Mouse (Mus musculus) forebrain, embryonic 16.5 days (tissue): ENCODE data around the gene Rai1. TPM values are rescaled to one million over a fixed set of nuclear protein-coding genes. Genes with fewer than 3 reads are reported as not detected.

ENCODE experiments used
- ATAC-seq: fragments of 200-750 bp; cut with Nextera tagmentation; 2 replicates; pipeline ENCODE4 v1.8.0; 2017; ENCODE audit warnings: mild to moderate bottlenecking, moderate library complexity
- H3K27ac ChIP-seq: fragments of 300-500 bp; sonication (generic); 2 replicates; pipeline ENCODE4 v1.5.1; 2014; ENCODE audit warnings: low read length, control low read depth
- H3K27me3 ChIP-seq: fragments of 300-500 bp; sonication (generic); replicated peaks from 2 replicates; pipeline ENCODE4 v1.6.1; 2014; ENCODE audit warnings: low read length; ENCODE audit not compliant: control insufficient read depth, insufficient read depth
- H3K36me3 ChIP-seq: fragments of 300-500 bp; sonication (generic); 2 replicates; pipeline ENCODE4 v1.6.1; 2014; ENCODE audit not compliant: control insufficient read depth, insufficient read depth
- H3K4me1 ChIP-seq: fragments of 300-500 bp; sonication (generic); replicated peaks from 2 replicates; pipeline ENCODE4 v1.6.1; 2014; ENCODE audit warnings: low read length; ENCODE audit not compliant: control insufficient read depth, insufficient read depth
- H3K4me2 ChIP-seq: fragments of 300-500 bp; sonication (generic); 2 replicates; pipeline ENCODE4 v1.6.1; 2014; ENCODE audit warnings: mild to moderate bottlenecking, low read length, control low read depth
- H3K4me3 ChIP-seq: fragments of 300-500 bp; sonication (generic); replicated peaks from 2 replicates; pipeline ENCODE4 v1.5.1; 2014; ENCODE audit warnings: mild to moderate bottlenecking, low read length, control low read depth
- H3K9ac ChIP-seq: fragments of 300-500 bp; sonication (generic); replicated peaks from 2 replicates; pipeline ENCODE4 v1.6.1; 2014; ENCODE audit warnings: low read depth, low read length, control low read depth
- H3K9me3 ChIP-seq: fragments of 300-500 bp; sonication (generic); 2 replicates; pipeline ENCODE4 v1.6.1; 2016; ENCODE audit warnings: low read length; ENCODE audit not compliant: control insufficient read depth
- WGBS: fragments of 180-500 bp; shearing (Covaris S2); extraction: QIAGEN DNeasy Blood & Tissue Kit; methylation state at CpG from one replicate; pipeline ENCODE4 v1.1.7; 2014; 5-methylcytosine and 5-hydroxymethylcytosine counted together
- polyA plus RNA-seq: library from polyadenylated mRNA; unstranded; fragments of >200 nt; fragmentation: Nextera tagmentation; extraction: Ambion mirVana; gene quantifications from 2 replicates; pipeline ENCODE4 v1.2.1, GENCODE M21; 2015

Gene Rai1
- polyA plus RNA-seq, 1 experiment from 2014 or later, result 30.3 TPM

DNA sequence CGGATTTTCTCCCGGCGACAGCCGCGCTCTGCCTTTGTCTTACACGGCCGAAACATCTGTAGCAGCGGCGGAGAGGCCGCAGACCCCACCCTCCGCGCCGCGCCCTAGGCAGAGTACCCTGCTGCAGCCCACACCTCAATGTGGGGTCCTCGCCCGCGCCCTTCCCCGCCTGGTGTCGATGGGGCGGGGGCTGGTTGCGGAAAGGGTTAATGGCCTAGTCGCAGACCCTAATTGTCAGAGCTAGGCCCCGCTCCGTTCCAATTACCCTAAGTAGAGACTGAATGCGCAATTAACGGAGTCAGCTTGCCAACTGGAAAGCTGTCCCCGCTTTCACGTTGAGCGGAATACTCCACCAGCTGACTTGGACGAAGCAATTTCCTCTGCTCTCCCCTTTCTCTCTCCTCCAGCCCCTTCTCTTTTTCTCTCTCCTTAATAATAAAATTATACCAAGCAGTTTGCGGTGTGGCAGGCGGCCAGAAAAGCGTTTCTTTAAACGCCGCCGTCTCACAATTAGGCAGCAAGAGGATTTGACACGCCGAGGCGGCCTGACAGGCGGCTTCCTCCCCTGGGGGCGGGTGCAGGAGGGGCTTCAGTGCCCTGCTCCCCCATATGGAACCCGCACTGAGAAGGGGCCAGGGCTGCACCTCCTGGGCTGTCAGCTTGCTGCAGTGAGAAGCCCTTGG lies 72.3 kb downstream of the Rai1 start:
- Histone ChIP-seq H3K9me3 (no peaks in the 10 kb centered on the region), H3K4me2 (peak overlapping the region; percentile 87), H3K9ac (peak overlapping the region; percentile 87), H3K4me3 (peak overlapping the region; percentile 73), H3K4me1 (peaks cover 62% of the 10 kb centered on the region), H3K36me3 (no peaks in the 10 kb centered on the region), H3K27me3 (no peaks in the 10 kb centered on the region), H3K27ac (peak overlapping the region; percentile 100)
- under 1% methylated on average over 42 of the region's 42 CpGs for WGBS
- peak; percentile 77 for ATAC-seq

DNA sequence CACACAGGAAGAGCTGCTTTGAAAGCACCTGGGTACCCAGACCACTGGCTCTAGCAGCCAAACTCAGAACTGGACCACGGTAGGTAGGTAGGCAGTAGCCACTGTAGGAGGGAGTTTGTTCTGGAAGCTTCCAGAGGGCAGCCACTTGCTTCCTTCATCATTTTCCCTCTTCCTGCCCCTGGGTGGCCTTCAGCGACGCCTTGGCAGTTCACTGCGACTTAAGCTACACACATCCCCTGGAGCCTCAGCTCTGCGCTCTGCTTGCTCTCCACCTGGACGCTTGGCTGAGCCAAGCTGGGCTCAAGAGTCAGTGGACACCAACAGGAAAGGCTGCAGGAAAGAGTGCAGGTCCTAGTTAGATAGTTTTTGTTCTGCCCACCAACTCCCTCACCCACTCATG lies 73.2 kb downstream of the Rai1 start:
- Histone ChIP-seq H3K4me1 (peaks cover 70% of the 10 kb centered on the region), H3K27me3 (no peaks in the 10 kb centered on the region), H3K4me3 (peak overlapping the region; percentile 73), H3K27ac (peak overlapping the region; percentile 100), H3K36me3 (no peaks in the 10 kb centered on the region), H3K9me3 (no peaks in the 10 kb centered on the region), H3K9ac (peak overlapping the region; percentile 87), H3K4me2 (peak overlapping the region; percentile 87)
- 43% methylated on average over 6 of the region's 6 CpGs for WGBS
- no peak for ATAC-seq

DNA sequence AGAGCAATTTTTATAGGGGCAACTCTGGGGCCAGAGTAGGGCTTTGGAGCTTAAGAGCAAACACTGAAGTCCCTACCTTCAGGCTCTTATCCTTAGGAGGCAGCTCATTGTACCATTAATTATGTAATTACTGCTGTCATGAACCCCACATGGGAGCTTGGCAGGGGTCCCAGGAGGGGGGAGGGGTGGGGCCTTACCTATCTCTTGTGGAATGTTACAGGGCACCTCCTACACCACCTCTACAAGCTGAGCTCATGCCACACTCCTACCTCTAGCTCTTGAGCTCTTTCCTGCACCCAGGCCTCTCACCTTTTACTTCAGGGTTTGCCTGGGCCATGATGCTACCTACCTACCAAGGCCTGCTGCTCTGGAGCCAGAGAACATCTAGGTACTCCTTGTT lies 73.7 kb downstream of the Rai1 start:
- no peaks in the 10 kb centered on the region for H3K27me3 ChIP-seq
- H3K4me1 ChIP-seq, result peaks cover 74% of the 10 kb centered on the region
- peak overlapping the region; percentile 100 for H3K27ac ChIP-seq
- ATAC-seq, result no peak
- H3K9ac ChIP-seq, result no peak overlapping the region
- H3K4me3 ChIP-seq, result no peak overlapping the region
- no peak overlapping the region; the same call in 1 of the 2 replicates for H3K4me2 ChIP-seq
- H3K36me3 ChIP-seq, result no peaks in the 10 kb centered on the region
- no peaks in the 10 kb centered on the region for H3K9me3 ChIP-seq

DNA sequence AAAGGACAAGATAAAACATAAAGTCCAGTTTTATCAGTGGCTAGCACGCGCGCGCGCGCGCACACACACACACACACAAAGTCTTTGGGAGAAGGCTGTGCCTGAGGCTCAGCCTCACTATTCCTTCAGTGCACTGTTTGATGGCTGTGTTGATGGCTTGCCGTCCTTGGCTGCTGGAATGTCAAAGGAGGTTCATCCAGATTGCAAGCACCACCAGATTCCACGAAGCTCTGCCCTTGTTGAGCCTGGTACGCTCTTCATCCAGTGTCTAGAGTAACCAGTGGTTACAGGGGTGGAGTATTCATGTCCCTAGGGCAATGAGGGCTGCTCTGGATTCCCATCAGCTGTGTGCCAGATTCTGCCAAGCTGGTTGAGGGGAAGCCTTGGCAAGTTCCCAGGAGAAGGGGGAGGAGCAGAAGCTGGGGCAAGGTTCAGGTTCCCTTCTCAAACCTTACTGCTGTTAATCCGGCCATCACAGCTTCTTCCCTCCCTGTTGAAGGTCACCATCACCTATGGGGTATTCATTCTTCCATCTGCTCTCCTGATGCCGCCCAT lies 77.4 kb downstream of the Rai1 start:
- no peaks in the 10 kb centered on the region for H3K9me3 ChIP-seq
- no peak for ATAC-seq
- peak overlapping the region; percentile 9; the same call in 1 of the 2 replicates for H3K4me2 ChIP-seq
- no peak overlapping the region for H3K9ac ChIP-seq
- H3K4me3 ChIP-seq, result no peak overlapping the region
- no peaks in the 10 kb centered on the region for H3K27me3 ChIP-seq
- H3K27ac ChIP-seq, result peak overlapping the region; percentile 64
- H3K36me3 ChIP-seq, result peaks cover 3% of the 10 kb centered on the region; the same call in 1 of the 2 replicates
- peaks cover 83% of the 10 kb centered on the region for H3K4me1 ChIP-seq
- 67% methylated on average over 12 of the region's 12 CpGs for WGBS

DNA sequence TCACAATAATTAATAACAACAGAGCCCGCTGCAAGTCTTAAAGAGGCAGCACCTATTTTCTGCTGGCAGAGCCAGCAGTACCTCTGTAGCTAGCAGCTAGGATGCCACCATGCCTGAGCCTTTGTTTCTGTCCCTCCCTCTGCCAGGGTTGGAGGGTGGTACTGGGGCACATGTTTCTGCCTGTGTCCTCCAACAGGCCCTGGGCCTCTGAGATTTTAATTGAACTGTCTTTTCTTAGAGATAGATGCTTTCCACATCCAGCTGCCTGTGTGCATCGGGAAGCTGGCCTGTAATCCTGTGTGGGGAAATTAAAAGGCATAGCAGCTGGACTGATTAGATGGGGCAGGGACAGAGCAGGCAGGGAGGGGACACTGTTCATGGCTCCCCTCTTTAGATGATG lies 77.9 kb downstream of the Rai1 start:
- Histone ChIP-seq H3K9ac (peak overlapping the region; percentile 39), H3K4me2 (peak overlapping the region; percentile 9; the same call in 1 of the 2 replicates), H3K4me1 (peaks cover 77% of the 10 kb centered on the region), H3K9me3 (no peaks in the 10 kb centered on the region), H3K27ac (peak overlapping the region; percentile 64), H3K4me3 (no peak overlapping the region), H3K27me3 (no peaks in the 10 kb centered on the region), H3K36me3 (peaks cover 3% of the 10 kb centered on the region; the same call in 1 of the 2 replicates)
- ATAC-seq, result no peak
- 16% methylated on average over 2 of the region's 2 CpGs for WGBS

DNA sequence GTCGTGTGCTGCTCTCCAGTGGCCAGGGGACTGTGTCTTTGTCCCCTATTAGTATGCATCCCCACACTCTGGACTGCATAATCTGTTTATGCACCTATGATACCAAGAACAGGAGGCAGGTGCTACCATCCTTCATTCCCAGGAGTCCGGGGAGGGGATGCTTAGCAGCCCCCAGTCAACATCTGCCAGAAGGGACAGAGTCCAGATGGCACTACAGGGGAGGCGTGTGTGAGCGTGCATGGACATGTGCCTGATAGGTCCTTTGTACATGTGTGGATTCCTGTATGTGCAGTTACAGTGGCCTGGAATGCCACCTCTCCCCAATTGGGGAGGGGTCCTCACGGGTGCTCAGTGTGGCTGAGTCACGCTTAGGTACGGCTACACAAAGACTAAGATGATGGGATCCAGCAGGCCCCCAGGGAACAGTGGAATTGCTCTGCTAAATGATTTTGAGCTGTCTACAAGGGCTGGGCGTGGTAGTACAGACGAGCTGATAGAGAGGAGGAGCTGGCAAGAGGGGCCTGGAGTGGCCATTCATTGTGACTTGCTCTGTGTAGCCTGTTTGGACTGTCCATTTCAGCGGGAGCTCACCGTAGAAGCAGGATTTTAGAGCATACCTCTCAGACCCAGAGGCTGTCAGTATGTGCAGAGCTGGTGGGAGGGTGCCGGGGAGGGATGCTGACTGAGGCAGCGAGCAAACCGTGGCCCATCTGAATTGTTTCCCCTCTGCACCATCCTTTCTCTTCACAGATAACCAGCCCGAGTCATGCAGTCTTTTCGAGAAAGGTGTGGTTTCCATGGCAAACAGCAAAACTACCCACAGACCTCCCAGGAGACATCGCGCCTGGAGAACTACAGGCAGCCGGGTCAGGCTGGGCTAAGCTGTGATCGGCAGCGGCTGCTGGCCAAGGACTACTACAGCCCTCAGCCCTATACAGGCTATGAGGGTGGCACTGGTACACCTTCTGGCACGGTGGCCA lies 79.8 kb downstream of the Rai1 start:
- Histone ChIP-seq H3K27ac (peak overlapping the region; percentile 64), H3K9ac (peak overlapping the region; percentile 24), H3K9me3 (no peaks in the 10 kb centered on the region), H3K4me1 (peaks cover 62% of the 10 kb centered on the region), H3K4me2 (peak overlapping the region; percentile 4; the same call in 1 of the 2 replicates), H3K27me3 (no peaks in the 10 kb centered on the region), H3K36me3 (peaks cover 11% of the 10 kb centered on the region; the same call in 1 of the 2 replicates), H3K4me3 (no peak overlapping the region)
- ATAC-seq, result peak; percentile 30
- 34% methylated on average over 22 of the region's 22 CpGs for WGBS

DNA sequence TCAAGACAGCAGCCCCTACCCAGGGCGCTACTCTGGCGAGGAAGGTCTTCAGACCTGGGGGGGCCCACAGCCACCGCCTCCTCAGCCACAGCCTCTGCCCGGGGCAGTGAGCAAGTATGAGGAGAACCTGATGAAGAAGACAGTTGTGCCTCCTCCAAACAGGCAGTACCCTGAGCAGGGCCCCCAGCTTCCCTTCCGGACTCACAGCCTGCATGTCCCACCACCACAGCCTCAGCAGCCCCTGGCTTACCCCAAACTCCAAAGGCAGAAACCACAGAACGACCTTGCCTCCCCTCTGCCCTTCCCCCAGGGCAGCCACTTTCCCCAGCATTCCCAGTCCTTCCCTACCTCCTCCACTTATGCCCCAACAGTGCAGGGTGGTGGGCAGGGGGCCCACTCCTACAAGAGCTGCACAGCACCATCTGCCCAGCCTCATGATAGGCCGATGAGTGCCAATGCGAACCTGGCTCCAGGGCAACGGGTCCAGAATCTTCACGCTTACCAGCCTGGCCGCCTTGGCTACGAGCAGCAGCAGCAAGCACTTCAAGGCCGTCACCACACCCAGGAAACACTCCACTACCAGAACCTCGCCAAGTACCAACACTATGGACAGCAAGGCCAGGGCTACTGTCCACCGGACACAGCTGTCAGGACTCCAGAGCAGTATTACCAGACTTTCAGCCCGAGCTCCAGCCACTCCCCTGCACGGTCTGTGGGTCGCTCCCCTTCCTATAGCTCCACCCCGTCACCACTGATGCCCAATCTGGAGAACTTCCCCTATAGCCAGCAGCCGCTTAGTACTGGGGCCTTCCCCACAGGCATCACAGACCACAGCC lies 80.8 kb downstream of the Rai1 start:
- Histone ChIP-seq H3K4me1 (peaks cover 60% of the 10 kb centered on the region), H3K27me3 (no peaks in the 10 kb centered on the region), H3K4me2 (no peak overlapping the region), H3K36me3 (peaks cover 18% of the 10 kb centered on the region), H3K9me3 (no peaks in the 10 kb centered on the region), H3K9ac (peak overlapping the region; percentile 24), H3K4me3 (no peak overlapping the region), H3K27ac (peak overlapping the region; percentile 64)
- WGBS, result 65% methylated on average over 20 of the region's 20 CpGs
- peak; percentile 56 for ATAC-seq

DNA sequence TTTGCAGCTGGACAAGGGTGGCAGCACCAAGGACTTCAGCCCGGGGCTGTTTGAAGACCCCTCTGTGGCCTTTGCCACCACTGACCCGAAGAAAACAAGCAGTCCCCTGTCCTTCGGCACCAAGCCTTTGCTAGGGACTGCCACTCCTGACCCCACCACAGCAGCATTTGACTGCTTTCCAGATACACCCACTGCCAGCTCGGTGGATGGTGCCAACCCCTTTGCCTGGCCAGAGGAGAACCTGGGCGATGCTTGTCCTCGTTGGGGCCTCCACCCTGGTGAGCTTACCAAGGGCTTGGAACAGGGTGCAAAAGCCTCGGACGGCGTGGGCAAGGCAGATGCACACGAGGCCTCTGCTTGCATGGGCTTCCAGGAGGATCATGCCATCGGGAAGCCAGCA lies 82.3 kb downstream of the Rai1 start:
- no peaks in the 10 kb centered on the region for H3K27me3 ChIP-seq
- peaks cover 45% of the 10 kb centered on the region for H3K4me1 ChIP-seq
- H3K27ac ChIP-seq, result no peak overlapping the region
- no peak for ATAC-seq
- H3K36me3 ChIP-seq, result peaks cover 22% of the 10 kb centered on the region
- 86% methylated on average over 11 of the region's 11 CpGs for WGBS
- H3K4me3 ChIP-seq, result no peak overlapping the region
- no peak overlapping the region for H3K9ac ChIP-seq
- no peaks in the 10 kb centered on the region for H3K9me3 ChIP-seq
- no peak overlapping the region for H3K4me2 ChIP-seq
